Mouse (Mus musculus) embryonic fibroblast, embryonic 13.5 days (primary cell): ENCODE measurements around the gene Snapc1. TPM values are rescaled to one million over a fixed set of nuclear protein-coding genes. Genes with fewer than 3 reads are reported as not detected.

Experiments
- H3K27ac ChIP-seq: 2 replicates; pipeline ENCODE4 v1.5.1; 2012; ENCODE audit warnings: low read length, control low read depth, inconsistent platforms; ENCODE audit not compliant: insufficient read depth
- H3K4me1 ChIP-seq: 2 replicates; pipeline ENCODE4 v1.6.1; 2011; ENCODE audit warnings: low read length; ENCODE audit not compliant: control insufficient read depth, insufficient read depth
- H3K4me3 ChIP-seq: 2 replicates; pipeline ENCODE4 v1.5.1; 2011; ENCODE audit warnings: mild to moderate bottlenecking, control low read depth, low read length; ENCODE audit not compliant: insufficient read depth
- CTCF ChIP-seq: IDR thresholded peaks from 2 replicates; pipeline ENCODE4 v1.5.1; 2011; ENCODE audit warnings: mild to moderate bottlenecking, control low read depth, low read length, moderate library complexity, borderline replicate concordance; ENCODE audit not compliant: insufficient read depth
- POLR2A ChIP-seq: IDR thresholded peaks from 2 replicates; pipeline ENCODE4 v1.6.1; 2011; ENCODE audit warnings: low read depth, mild to moderate bottlenecking, control low read depth, low read length, moderate library complexity
- polyA plus RNA-seq: library from polyadenylated mRNA; stranded (reverse); fragments of >200 nt; gene quantifications from 2 replicates; pipeline ENCODE4 v1.2.4, GENCODE M21; 2011; ENCODE audit warnings: low read depth; ENCODE audit not compliant: missing spikeins, insufficient read length

The Snapc1 gene
- polyA plus RNA-seq, 1 experiment: 23.0 TPM

DNA sequence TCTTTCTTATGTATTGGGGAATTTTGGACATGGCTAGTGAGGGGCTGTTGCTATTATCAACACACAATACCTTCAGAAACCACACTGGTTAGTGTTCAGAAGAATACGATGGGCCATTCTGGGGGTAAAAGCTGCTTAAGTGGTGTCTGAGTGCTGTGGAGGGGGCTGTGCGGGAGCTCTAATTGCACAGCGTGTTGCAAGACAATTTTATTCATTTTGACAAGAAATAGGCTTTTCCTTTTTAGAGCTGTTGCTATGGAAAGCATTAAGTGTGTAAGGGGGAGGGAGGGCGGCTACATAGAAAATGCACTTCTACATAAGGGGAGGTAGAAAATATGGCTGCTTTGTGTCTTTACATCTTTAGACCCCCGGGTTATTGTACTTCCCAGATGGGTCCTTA, 59.0 kb downstream of the Snapc1 start:
- Histone ChIP-seq H3K4me1 (no peaks in the 10 kb centered on the region), H3K27ac (no peak overlapping the region), H3K4me3 (no peak overlapping the region)
- TF ChIP-seq POLR2A (no peak), CTCF (no peak)

DNA sequence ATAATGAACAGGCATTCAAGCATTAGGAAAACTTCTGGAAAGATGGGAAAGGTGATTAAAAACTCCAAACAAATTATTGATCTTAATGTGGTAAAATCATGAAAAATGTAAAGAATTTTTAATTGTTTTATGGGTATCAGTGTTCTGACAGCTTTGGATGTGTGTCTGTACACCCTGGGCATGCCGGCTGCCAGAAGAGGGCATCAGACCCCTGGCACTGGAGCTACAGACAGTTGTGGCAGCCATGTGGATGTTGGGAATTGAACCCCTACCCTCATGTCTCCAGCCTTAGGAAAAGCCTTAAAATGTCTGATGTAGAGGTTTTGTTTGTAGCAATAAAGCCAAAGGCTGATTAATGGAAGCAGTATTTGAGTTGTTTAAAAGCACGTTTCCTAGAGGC, 60.6 kb downstream of the Snapc1 start:
- TF ChIP-seq POLR2A: no peak
- no peak; the same call in 1 of the 2 replicates for TF ChIP-seq CTCF
- Histone ChIP-seq H3K4me1 (no peaks in the 10 kb centered on the region), H3K4me3 (no peak overlapping the region), H3K27ac (no peak overlapping the region)

Other genes starting within 250 kb of the Snapc1 start
- 219 and 312 TPM in 2 replicates for gene Hif1a, start 63.1 kb upstream of the Snapc1 start, polyA plus RNA-seq
- gene Gm49321, start 26.8 kb upstream of the Snapc1 start, polyA plus RNA-seq: 14.7 and 15.7 TPM in 2 replicates
- not detected in 2 replicates for gene Syt16, start 33.2 kb downstream of the Snapc1 start, polyA plus RNA-seq